Mouse (Mus musculus) neural tube, embryonic 12.5 days (tissue): ENCODE measurements around the gene Gm10428. TPM values are rescaled to one million over a fixed set of nuclear protein-coding genes. Genes with fewer than 3 reads are reported as not detected.
A peak's percentile ranks its signal among the peaks of the same experiment; 100 is the strongest.
"Not testable (repeated sequence)": the region's sequence is repeated elsewhere in the genome, so short reads cannot be mapped to it uniquely, and the experiment has no call there.

Source experiments
- ATAC-seq: fragments of 200-750 bp; cut with Nextera tagmentation; 2 replicates; pipeline ENCODE4 v1.8.0; 2017; ENCODE audit warnings: low read depth, mild to moderate bottlenecking, moderate TSS enrichment, moderate library complexity; ENCODE audit not compliant: low FRiP score
- H3K27ac ChIP-seq: fragments of 300-500 bp; sonication (generic); 2 replicates; pipeline ENCODE4 v1.5.1; 2016
- H3K27me3 ChIP-seq: fragments of 300-500 bp; sonication (generic); replicated peaks from 2 replicates; pipeline ENCODE4 v1.6.1; 2016; ENCODE audit warnings: mild to moderate bottlenecking
- H3K36me3 ChIP-seq: fragments of 300-500 bp; sonication (generic); 2 replicates; pipeline ENCODE4 v1.6.1; 2016; ENCODE audit warnings: mild to moderate bottlenecking
- H3K4me1 ChIP-seq: fragments of 300-500 bp; sonication (generic); 2 replicates; pipeline ENCODE4 v1.6.1; 2016
- H3K4me2 ChIP-seq: fragments of 300-500 bp; sonication (generic); replicated peaks from 2 replicates; pipeline ENCODE4 v1.6.1; 2016; ENCODE audit warnings: mild to moderate bottlenecking
- H3K4me3 ChIP-seq: fragments of 300-500 bp; sonication (generic); 2 replicates; pipeline ENCODE4 v1.5.1; 2016
- H3K9ac ChIP-seq: fragments of 300-500 bp; sonication (generic); 2 replicates; pipeline ENCODE4 v1.6.1; 2016; ENCODE audit warnings: mild to moderate bottlenecking
- H3K9me3 ChIP-seq: fragments of 300-500 bp; sonication (generic); 2 replicates; pipeline ENCODE4 v1.6.1; 2016; ENCODE audit warnings: mild to moderate bottlenecking
- WGBS: fragments of 180-500 bp; shearing (Covaris S2); methylation state at CpG from one replicate; pipeline ENCODE4 v1.1.7; 2016; 5-methylcytosine and 5-hydroxymethylcytosine counted together
- polyA plus RNA-seq: library from polyadenylated mRNA; unstranded; fragments of >200 nt; fragmentation: Nextera tagmentation; extraction: Ambion mirVana; gene quantifications from 2 replicates; pipeline ENCODE4 v1.2.1, GENCODE M21; 2016

The Gm10428 gene
- polyA plus RNA-seq, 1 experiment from 2014 or later, result not detected

DNA sequence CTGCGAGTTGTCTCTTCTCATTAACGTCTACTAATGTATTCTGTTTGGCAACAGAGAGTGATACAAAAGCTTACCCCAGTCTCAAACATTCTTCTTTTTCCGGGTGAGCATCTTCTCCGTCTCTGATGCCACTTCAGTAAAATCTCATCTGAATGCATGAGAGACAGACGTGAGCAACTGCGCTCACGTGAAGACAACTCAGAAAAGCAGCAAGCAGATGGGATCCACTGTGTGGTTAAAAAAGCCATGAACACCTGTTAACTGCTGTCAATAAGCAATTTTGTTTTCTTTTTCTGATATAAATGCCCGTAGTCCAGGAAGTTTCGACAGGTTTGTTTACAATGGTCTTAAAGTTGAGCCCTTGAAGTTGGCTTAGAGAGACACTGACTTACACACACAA lies 5.7 kb upstream of the Gm10428 start:
- no peaks in the 10 kb centered on the region for H3K4me1 ChIP-seq
- no peak overlapping the region for H3K27ac ChIP-seq
- H3K4me3 ChIP-seq, result no peak overlapping the region
- no peaks in the 10 kb centered on the region; the same call in 1 of the 2 replicates for H3K27me3 ChIP-seq
- ATAC-seq, result no peak
- 77% methylated on average over 9 of the region's 9 CpGs for WGBS
- no peaks in the 10 kb centered on the region for H3K36me3 ChIP-seq
- no peak overlapping the region for H3K4me2 ChIP-seq
- no peaks in the 10 kb centered on the region for H3K9me3 ChIP-seq
- no peak overlapping the region for H3K9ac ChIP-seq

DNA sequence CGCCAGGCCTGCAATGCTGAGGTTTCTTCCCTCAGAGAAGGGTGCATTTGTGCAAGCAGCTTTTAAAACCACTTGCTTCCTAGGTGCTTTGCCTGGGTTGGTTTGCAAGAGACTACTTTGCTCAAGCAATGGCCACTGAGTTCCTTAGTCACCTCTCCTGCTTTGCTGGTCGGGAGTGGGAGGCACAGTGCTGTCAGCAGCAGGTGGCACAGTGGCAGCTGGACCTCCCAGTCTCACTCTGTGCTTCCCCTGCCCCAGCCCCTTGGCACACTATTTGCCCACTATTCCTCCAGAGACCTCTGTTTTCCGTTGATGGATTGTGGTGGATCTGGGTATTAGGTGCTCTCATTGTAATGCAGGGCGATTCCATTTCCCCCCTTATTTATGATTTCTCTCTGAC lies 4.8 kb upstream of the Gm10428 start:
- H3K9me3 ChIP-seq, result no peaks in the 10 kb centered on the region
- WGBS, result 70% methylated on average over 4 of the region's 4 CpGs
- H3K4me1 ChIP-seq, result no peaks in the 10 kb centered on the region
- H3K9ac ChIP-seq, result no peak overlapping the region
- H3K4me3 ChIP-seq, result no peak overlapping the region
- no peak overlapping the region for H3K4me2 ChIP-seq
- no peaks in the 10 kb centered on the region; the same call in 1 of the 2 replicates for H3K27me3 ChIP-seq
- H3K36me3 ChIP-seq, result no peaks in the 10 kb centered on the region
- no peak overlapping the region for H3K27ac ChIP-seq
- no peak; the same call in 1 of the 2 replicates for ATAC-seq

DNA sequence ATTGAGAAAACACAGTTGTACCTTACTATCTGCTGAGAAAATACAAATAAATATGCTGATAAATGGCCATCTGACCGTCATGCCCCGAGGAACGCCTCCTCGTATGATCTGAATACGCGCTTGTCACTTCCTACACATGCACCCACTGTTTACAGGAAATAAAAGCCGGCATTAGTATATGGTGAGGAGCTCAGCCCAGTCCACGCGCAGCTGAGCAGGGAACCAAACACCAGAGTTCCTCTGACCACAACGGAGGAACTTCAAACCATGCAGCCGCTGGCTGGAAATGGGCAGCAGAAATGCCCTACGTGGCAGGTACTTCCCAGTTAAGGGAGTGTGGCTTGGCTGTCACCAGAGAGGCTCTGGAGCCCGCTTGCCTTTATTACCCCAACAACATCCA lies 3.5 kb upstream of the Gm10428 start:
- H3K4me2 ChIP-seq, H3K9ac ChIP-seq, H3K27ac ChIP-seq, ATAC-seq, H3K4me1 ChIP-seq, H3K27me3 ChIP-seq, H3K36me3 ChIP-seq, H3K4me3 ChIP-seq, H3K9me3 ChIP-seq: not testable (repeated sequence)
- 92% methylated on average over 13 of the region's 13 CpGs for WGBS

DNA sequence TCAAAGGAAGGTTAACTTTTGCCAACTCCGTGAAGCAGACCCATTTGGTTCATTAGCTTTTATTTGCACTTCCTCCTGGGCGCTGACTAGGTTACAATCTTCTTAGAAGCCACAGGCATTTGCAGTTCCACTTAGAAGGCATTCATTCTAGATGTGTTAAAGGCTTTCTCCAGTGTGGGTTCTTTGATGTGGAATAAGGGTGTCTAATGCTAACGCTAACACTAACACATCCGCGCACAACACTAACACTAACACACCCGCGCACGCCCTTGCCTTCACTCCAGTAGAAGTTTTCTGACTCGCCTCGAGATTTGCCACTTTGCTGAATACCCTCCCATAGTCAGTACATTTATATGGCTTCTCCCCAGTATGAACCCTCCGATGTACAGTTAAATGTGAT lies 709 bp upstream of the Gm10428 start:
- H3K36me3 ChIP-seq, result no peaks in the 10 kb centered on the region
- 55% methylated on average over 11 of the region's 11 CpGs for WGBS
- no peak for ATAC-seq
- no peak overlapping the region for H3K4me3 ChIP-seq
- peaks cover 3% of the 10 kb centered on the region; the same call in 1 of the 2 replicates for H3K4me1 ChIP-seq
- H3K9me3 ChIP-seq, result no peaks in the 10 kb centered on the region
- no peak overlapping the region for H3K4me2 ChIP-seq
- no peak overlapping the region for H3K27ac ChIP-seq
- no peaks in the 10 kb centered on the region; the same call in 1 of the 2 replicates for H3K27me3 ChIP-seq
- no peak overlapping the region for H3K9ac ChIP-seq

DNA sequence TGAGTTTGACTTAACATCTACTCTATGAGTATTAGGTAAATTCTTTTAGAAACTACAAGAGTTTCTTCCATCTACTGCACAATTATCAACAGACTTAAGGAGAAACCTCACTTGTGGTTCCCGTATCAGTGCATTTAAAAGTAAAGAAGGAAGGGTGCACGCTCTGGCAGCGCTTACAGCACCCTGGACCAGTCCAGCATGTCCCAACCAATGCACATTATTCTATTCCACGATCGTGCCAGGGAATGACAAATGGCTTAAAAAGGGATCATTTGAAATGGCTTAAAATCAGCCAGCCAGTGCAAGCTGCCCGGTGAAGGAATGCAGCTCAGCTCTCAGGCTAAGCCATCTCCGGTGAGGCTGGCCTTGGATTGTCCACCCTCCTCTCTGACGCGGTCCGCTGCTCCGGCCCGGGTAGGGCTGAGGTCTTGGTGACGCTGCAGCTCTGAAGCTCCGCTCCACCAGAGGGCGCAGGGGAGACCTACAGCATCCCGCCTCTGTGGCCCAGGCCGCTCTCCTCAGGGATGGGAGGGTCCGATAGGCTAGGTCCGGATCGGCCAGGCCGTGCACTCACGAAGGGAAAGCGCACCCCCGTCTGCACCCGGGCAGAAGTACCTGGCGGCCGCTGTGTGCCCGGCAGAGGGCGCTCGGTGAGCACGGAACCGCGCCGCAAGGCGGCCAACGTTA lies 3.7 kb downstream of the Gm10428 start:
- ATAC-seq, result peak; percentile 97
- Histone ChIP-seq H3K9me3 (no peaks in the 10 kb centered on the region), H3K4me2 (peak overlapping the region; percentile 51), H3K4me3 (peak overlapping the region; percentile 12; the same call in 1 of the 2 replicates), H3K27me3 (no peaks in the 10 kb centered on the region; the same call in 1 of the 2 replicates), H3K36me3 (no peaks in the 10 kb centered on the region), H3K9ac (peak overlapping the region; percentile 5; the same call in 1 of the 2 replicates), H3K4me1 (peaks cover 6% of the 10 kb centered on the region; the same call in 1 of the 2 replicates), H3K27ac (no peak overlapping the region)
- WGBS, result 9% methylated on average over 36 of the region's 36 CpGs

DNA sequence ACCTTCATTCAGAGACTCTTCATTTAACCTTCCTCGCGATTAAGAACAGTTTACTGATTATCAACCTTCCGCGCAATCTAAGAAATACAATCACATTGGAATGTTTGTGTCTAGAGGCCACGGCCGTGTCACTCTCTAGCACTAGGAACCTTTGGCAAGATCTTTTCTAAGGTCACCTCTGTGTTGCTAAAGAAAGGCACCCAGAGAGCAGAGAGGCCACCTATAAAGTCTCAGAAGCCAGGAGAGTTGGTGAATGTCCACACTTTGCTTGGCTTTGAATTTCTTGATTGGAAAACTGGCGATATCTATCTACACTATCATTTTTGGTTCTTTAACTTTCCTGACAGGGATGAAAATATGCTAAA lies 4.2 kb downstream of the Gm10428 start:
- H3K4me3 ChIP-seq, result 0 out of 2 replicates have a peak overlapping the region, but pooled peaks have one; percentile 12
- no peak overlapping the region for H3K27ac ChIP-seq
- H3K4me1 ChIP-seq, result peaks cover 6% of the 10 kb centered on the region; the same call in 1 of the 2 replicates
- peak; percentile 68 for ATAC-seq
- WGBS, result 9% methylated on average over 7 of the region's 7 CpGs
- H3K9me3 ChIP-seq, result no peaks in the 10 kb centered on the region
- H3K9ac ChIP-seq, result no peak overlapping the region
- no peaks in the 10 kb centered on the region for H3K36me3 ChIP-seq
- no peaks in the 10 kb centered on the region; the same call in 1 of the 2 replicates for H3K27me3 ChIP-seq
- H3K4me2 ChIP-seq, result peak overlapping the region; percentile 51

DNA sequence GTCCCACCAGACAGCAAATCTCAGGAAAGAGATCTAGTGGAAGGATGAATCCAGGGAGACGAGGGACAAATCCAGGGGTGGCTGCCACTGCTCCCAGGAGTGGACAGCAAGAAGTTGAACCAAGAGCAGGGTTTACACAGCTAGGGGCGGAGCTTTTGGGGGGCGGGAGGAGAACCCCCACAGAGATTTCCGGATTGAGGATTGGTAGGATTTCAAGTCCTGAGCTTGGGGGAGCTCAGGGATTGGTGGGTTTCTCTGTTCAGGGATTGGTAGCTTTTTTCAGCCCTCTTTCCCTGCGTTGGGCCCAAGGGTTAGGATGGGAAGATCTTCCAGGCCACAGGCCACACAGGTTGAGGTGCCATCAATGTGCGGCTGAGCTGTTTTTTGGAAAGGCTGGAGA lies 5.0 kb downstream of the Gm10428 start:
- H3K4me2 ChIP-seq, result no peak overlapping the region
- H3K36me3 ChIP-seq, result no peaks in the 10 kb centered on the region
- ATAC-seq, result no peak
- 76% methylated on average over 6 of the region's 6 CpGs for WGBS
- no peaks in the 10 kb centered on the region for H3K9me3 ChIP-seq
- no peak overlapping the region for H3K4me3 ChIP-seq
- peaks cover 6% of the 10 kb centered on the region; the same call in 1 of the 2 replicates for H3K4me1 ChIP-seq
- H3K9ac ChIP-seq, result no peak overlapping the region
- H3K27ac ChIP-seq, result no peak overlapping the region
- no peaks in the 10 kb centered on the region; the same call in 1 of the 2 replicates for H3K27me3 ChIP-seq

DNA sequence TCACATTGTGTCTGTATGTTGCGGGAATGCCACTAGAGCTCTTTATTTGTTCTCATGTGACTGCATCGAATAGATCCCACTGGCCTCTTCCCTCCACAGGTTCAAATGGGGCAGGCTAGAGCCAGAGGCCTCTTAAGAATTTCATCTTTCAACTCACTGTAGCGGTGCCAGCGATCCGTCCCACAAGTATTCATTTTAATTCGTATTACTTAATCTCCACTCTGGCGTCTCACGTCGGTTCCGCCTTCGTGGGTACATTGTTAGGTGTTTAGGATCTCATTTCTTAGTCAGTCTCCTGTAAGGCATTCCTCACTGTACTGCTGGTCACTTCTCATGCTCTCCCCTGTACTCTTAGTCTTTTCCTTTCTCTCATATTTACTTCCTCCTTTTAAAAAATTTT lies 5.6 kb downstream of the Gm10428 start:
- H3K4me2 ChIP-seq, result no peak overlapping the region
- no peaks in the 10 kb centered on the region for H3K9me3 ChIP-seq
- H3K27me3 ChIP-seq, result no peaks in the 10 kb centered on the region; the same call in 1 of the 2 replicates
- no peak overlapping the region for H3K9ac ChIP-seq
- H3K36me3 ChIP-seq, result no peaks in the 10 kb centered on the region
- no peak overlapping the region for H3K4me3 ChIP-seq
- 89% methylated on average over 11 of the region's 11 CpGs for WGBS
- H3K27ac ChIP-seq, result no peak overlapping the region
- ATAC-seq, result no peak
- peaks cover 6% of the 10 kb centered on the region; the same call in 1 of the 2 replicates for H3K4me1 ChIP-seq

DNA sequence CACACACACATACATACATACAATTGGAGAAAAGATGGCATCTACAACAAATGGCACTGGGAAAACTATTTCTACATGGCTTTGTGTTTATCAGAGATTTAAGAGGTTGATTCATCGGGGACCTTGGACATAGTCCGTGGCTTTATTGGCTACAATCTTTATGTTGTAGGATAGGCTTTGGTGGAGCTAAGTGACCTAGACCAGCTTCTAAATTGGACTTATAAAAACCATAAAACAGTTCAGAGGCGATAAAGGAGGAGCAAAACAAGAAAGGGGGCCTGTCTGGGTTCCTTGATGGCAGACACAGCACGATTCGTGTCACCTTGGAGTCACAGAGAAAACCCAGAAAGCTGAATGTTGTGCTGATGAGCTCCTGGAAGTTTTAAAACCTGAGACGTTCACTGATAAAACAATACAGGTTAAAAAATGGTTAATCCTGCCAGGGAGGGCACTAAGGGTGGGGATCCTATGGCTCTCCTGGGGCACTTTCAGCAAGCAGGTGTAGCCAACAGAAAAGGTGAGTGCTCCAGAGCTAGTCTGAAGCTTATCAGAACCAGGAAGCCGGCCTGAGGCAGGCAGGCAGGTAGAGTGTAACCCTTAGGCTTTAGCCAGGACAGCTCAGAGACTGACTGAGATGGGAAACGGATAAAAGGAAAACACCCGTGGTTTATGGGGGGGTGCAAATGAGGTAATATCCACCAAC lies 8.0 kb downstream of the Gm10428 start:
- H3K9ac ChIP-seq, result no peak overlapping the region
- no peak overlapping the region for H3K4me2 ChIP-seq
- H3K27me3 ChIP-seq, result no peaks in the 10 kb centered on the region; the same call in 1 of the 2 replicates
- no peaks in the 10 kb centered on the region for H3K36me3 ChIP-seq
- H3K27ac ChIP-seq, result no peak overlapping the region
- no peaks in the 10 kb centered on the region for H3K9me3 ChIP-seq
- WGBS, result 70% methylated on average over 9 of the region's 9 CpGs
- H3K4me3 ChIP-seq, result no peak overlapping the region
- peaks cover 6% of the 10 kb centered on the region; the same call in 1 of the 2 replicates for H3K4me1 ChIP-seq
- ATAC-seq, result no peak

DNA sequence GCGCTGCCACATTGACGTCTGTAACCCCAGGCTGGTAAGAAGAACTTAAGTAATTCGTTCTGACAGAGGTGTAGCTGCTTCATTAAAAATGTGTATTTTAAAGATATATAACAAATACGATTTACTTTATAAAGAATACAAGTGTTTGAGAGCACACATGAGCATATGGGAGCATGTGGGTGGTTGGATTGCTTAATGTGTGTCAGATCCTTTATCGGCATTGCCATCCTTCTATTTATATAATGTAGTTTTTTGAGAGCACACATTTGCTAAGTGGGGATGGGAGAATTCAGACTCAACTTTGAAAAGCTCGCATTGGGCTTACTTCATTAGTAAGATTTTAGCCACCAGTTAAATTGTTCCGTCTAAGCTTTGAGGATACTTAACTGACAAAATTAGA lies 23.6 kb downstream of the Gm10428 start:
- WGBS, result 94% methylated on average over 7 of the region's 7 CpGs
- H3K27ac ChIP-seq, result no peak overlapping the region
- peaks cover 52% of the 10 kb centered on the region for H3K36me3 ChIP-seq
- H3K9ac ChIP-seq, result no peak overlapping the region
- no peaks in the 10 kb centered on the region for H3K4me1 ChIP-seq
- H3K27me3 ChIP-seq, result no peaks in the 10 kb centered on the region
- H3K4me2 ChIP-seq, result no peak overlapping the region
- peaks cover 61% of the 10 kb centered on the region for H3K9me3 ChIP-seq
- no peak for ATAC-seq
- H3K4me3 ChIP-seq, result no peak overlapping the region

DNA sequence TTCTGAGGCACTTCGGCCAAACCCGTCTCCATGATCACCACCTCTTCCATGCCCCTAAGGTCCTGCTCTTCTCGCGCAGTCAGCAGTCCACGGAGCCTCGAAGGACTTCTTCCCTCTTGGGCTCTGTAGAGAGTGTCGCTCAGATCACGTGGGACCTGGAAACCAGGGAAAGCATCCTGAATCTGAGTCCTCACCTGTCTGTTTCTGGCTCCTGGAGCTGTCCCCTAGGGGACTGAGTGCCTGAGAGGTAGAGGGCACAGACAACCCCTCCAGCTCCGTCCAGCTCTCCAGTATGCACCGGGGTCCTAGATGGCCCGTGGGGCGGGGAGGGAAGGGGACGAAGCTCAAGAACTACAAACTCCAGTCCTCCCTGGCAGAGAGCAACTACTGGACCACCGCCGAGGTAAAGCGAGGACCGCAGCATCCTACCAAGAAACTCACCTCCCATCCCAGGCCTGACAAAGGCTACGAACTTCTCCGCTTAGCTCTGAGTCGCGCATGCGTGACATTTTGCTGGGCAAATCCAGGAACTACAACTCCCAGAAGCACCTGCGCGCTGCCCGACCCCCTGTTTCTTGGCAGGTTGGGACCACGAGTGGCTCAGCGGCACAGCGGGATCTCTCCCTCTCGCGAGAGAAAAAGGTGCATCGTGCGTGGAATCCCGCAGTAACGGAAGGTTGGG lies 36.2 kb downstream of the Gm10428 start, which contains the start of gene Zfp286:
Gene Zfp286, minus strand, starts transcription at position 528 of the 682 bp plus-strand sequence.
- peaks cover 6% of the 10 kb centered on the region; the same call in 1 of the 2 replicates for H3K4me1 ChIP-seq
- peaks cover 22% of the 10 kb centered on the region for H3K36me3 ChIP-seq
- H3K4me2 ChIP-seq, result peak within 1 kb of the TSS; percentile 71
- H3K9me3 ChIP-seq, result 0 out of 2 replicates have a peak, but pooled peaks cover 4% of the 10 kb centered on the region
- WGBS, result 8% methylated on average over 34 of the region's 34 CpGs
- peak within 1 kb of the TSS; percentile 72 for H3K9ac ChIP-seq
- no peak within 1 kb of the TSS for H3K27ac ChIP-seq
- H3K27me3 ChIP-seq, result no peaks in the 10 kb centered on the region
- H3K4me3 ChIP-seq, result peak within 1 kb of the TSS; percentile 56
- ATAC-seq, result peak; percentile 98

DNA sequence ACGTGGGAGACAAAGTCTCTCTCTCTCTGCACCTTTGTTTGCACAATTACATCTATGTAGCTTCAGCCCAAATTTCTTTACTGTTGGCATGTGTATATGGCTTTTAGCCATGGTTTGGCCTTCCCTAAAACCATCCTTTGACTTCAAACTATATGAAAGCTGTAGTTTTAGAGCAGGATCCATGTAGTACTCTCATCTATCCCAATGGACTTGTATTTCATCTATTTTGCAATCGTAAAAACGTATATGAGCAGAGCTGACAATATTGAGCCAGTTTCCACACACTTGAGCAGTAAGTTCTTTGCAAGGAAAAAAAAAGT lies 36.7 kb downstream of the Gm10428 start:
- Histone ChIP-seq H3K4me2 (peak overlapping the region; percentile 71), H3K9ac (peak overlapping the region; percentile 14; the same call in 1 of the 2 replicates), H3K27ac (no peak overlapping the region), H3K4me1 (peaks cover 6% of the 10 kb centered on the region; the same call in 1 of the 2 replicates), H3K4me3 (peak overlapping the region; percentile 56), H3K36me3 (peaks cover 17% of the 10 kb centered on the region), H3K27me3 (no peaks in the 10 kb centered on the region), H3K9me3 (no peaks in the 10 kb centered on the region)
- no peak for ATAC-seq
- WGBS, result 60% methylated on average over 3 of the region's 3 CpGs
